Mouse (Mus musculus): ENCODE data around the gene Hist1h3d.

GRCm38 (mm10) chr13:23576351-23576881 lies 853 bp downstream of the Hist1h3d start:
- TF ChIP-seq CTCF (IDR thresholded peaks at IDR 0.05; ENCODE audit: low read depth) (no peak), EP300 (optimal IDR thresholded peaks at IDR 0.05) (no peak)

All from stomach, postnatal 0 days (tissue).